Mouse (Mus musculus) c-Kit-negative CD71-positive TER-119-positive erythroid progenitor cells, embryonic 14.5 days (primary cell): Measurements from ENCODE around the gene Adam22.
A peak's percentile ranks its signal among the peaks of the same experiment; 100 is the strongest.

Source experiments
- DNase-seq: peaks from one replicate; pipeline ENCODE4 v3.0.0-alpha.2; 2013; ENCODE audit warnings: low read depth, low spot score

Adam22 gene

GRCm38 (mm10) chr5:8180646-8181045 is 187.3 kb downstream of the Adam22 start:
- DNase-seq = no peak

GRCm38 (mm10) chr5:8178111-8178510 is 189.8 kb downstream of the Adam22 start:
- no peak for DNase-seq

DNA sequence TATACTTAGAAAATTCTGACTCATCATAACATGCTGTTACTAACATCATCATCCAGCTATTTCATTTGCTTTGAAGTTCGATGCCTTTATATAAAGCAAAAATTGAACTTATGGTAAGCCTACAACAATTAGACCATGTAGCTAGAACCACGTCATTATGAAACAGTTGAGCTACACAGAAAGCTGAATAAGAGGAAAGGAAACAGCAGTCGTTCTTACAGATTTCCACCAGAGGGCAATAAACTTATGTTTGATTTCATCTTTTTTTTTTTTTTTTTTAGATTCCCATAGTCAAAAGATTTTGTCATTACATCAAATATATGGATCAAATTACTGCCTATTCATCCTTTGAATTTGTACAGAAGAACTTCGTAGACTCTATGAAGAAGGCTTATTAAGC is 203.2 kb downstream of the Adam22 start:
- DNase-seq = no peak

- DNase-seq = no peak
These were observed 216.3 kb downstream of the Adam22 start for GRCm38 (mm10) chr5:8151645-8152044.

DNA sequence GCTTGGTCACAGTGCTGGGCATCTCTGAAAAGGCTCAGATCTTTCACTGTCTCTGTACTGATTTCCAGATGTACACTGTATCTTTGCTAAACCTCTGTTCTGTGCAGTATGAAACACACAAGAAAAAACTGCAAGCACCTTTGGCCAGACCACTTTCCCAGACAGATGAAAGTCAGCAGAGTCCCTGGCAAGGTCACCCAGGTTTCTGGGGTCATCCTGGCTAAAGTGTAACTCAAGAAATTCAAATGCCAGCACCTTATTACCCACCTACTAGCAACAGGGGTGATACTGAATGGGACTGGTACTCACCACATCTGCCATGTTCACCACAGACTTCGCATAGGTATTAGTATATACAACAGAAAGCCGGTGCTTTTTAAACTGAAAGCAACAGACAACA is 221.8 kb downstream of the Adam22 start:
- no peak for DNase-seq

GRCm38 (mm10) chr5:8145473-8145872 is 222.5 kb downstream of the Adam22 start:
- DNase-seq = no peak

- no peak for DNase-seq
These were observed 235.4 kb downstream of the Adam22 start for GRCm38 (mm10) chr5:8132546-8132945.

DNA sequence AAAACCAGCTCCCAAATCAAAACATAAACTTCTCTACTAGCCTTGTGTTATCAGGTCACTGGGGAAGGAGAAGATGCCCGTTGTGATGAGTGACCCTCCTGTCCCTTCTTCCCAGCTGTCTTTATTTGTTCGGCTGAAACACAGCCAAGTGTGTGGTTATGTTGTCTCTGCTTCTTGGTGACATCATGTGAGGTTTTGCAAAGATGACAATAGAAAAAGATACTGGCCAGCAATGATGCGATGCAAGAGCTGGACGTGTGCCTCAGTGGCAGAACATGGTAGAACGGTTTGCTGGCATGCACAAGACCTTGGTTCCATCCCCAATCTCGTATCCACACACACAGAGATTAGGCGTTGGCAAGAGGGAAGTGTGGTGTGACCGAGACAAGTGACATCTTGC is 236.0 kb downstream of the Adam22 start:
- DNase-seq = no peak

GRCm38 (mm10) chr5:8129750-8130149 is 238.2 kb downstream of the Adam22 start:
- DNase-seq = no peak

GRCm38 (mm10) chr5:8120926-8121325 is 247.0 kb downstream of the Adam22 start:
- no peak for DNase-seq

DNA sequence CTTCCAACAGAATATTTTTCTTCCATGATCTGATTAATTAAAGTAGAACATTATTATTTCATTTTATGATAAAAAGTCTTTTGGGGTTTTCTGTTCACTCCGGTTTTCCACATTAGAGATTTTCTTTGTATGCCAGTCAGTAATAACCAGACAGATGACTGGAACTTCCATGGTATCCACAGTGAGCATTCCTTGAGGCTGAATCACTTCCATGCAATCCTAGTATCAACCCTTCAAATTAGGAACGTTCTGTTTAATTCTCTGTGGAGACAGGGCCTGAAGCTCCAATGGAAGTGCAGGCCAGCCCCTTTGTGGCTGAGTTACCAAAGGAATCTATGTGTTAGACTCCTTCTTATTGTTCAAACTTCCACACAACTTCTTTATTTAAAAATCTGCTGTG is 247.9 kb downstream of the Adam22 start:
- DNase-seq = no peak

- DNase-seq = no peak
These were observed 251.3 kb downstream of the Adam22 start for GRCm38 (mm10) chr5:8116561-8117168.

DNA sequence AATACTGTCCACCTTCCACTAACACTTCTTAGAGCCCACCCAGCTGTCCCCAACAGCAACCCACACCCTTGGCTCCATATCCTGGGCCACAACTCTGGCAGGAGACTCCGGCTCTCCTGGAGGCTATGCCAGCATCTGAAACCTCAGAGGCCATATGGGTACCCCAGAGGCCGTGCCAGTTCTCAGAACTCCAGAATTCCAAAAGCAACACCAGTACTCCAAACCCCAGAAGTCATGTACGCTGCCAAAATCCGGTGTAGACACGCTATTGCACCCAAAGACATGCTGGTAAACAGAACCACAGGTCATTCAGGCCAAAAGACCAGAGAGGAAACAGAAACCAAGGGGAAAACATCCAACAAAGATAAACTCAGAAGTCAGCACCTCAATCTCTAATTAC is 255.7 kb downstream of the Adam22 start:
- DNase-seq = no peak

DNA sequence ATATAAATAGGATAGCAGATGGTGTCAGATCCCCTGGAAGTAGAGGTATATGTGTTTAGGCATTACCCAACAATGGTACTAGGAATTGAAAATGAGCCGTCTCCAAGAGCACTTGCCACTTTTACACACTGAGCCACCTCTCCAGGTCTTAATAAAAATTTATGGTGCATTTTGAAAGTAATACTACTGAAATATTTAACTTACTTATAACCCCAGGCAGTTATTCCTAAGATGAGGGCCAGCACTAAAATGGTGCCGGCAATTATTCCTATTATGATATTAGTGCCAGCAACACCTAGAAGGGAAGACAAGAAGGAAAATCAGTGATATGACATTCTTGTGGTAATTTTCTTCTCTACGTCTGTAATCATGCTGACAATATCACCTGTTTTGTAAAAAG is 256.3 kb downstream of the Adam22 start:
- DNase-seq = no peak

DNA sequence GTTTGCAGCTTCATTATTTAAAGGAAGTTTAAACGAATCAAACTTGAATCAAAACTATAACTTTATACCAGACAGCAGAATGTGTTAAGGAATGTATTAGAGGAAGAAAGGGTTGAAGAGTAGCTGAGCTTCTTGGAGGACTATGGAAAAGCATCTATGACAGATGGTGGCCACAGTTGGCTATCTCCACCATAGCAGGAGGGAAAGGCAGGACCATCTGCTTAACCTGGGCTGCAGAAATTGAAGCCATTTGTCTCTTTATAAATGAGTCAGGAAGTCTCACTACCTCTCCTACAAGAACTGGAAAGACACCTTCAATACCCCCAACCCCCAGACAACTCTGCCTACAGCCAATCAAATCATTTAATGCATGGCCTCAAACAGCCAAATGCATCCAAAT is 272.3 kb downstream of the Adam22 start:
- no peak for DNase-seq

DNA sequence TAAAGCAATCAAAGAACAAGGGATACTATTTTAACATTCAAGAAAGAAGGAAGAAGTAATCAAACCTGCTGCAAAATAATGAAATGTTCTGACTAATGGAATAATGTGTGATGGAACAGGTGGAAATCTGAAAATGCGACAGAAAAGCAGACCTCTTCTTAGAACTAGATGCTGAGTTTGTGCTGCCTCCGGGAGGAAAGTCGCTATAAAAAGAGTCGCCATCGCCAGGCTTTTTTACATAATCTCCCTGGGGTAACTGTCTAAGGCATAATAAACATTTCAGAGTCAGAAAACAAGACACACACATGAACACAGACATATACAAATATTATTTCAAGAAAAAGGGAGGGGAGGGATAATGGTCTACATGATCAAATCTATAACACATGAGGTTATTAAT is 273.0 kb downstream of the Adam22 start:
- DNase-seq = no peak

- no peak for DNase-seq
These were observed 279.8 kb downstream of the Adam22 start for GRCm38 (mm10) chr5:8088147-8088546.

- no peak for DNase-seq
These were observed 282.3 kb downstream of the Adam22 start for GRCm38 (mm10) chr5:8085661-8086060.

- no peak for DNase-seq
These were observed 285.0 kb downstream of the Adam22 start for GRCm38 (mm10) chr5:8082800-8083509.

DNA sequence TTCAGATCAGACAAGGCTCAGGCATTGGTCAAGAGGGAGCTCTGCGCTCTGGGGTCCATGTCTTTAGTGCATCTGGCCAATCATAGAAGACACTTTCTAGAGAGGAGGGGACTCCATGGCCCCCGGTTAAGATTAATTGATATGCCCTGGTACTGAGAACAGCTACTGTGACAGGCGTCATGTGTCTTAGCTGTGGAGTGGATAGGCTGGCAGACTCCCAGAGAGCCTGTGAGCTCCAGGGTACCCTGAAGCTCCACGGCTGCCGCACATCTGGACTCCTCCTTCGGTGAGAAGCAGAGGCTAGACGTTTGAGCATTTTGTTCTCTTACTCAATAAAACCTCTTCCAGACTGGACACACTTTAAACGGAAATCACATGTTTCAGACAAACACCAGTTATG is 290.5 kb downstream of the Adam22 start:
- no peak for DNase-seq

DNA sequence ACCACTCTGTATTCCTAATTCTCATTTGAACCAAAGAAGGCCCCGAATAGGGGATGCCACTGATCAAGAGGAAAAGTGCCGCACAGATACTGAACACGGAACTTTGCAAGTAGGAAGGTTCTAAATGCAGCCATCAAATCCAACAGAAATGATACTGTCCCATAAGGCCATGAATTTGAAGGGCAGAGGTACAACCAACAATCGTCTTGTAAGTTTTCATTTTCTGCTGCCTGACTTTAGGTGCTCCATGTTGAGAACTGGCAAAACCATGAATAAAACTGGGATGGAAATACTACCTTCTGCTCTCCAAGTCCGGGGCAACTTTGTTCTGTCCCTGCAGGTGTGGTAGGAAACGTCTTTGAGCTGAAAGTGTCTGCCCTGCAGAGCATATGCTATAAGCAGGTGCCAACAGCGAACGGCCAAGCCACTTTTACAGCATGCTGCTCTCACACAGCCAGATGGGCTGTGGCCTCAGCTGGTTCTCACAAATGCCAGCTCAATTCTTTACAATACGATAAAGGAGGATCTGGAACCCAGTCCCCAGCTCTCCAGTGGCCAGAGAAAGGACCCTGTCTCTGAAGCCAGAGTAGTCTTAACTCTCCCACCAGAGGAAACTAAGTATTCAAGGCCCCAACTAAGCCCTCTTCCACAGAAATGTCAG is 293.9 kb downstream of the Adam22 start:
- DNase-seq = no peak

- no peak for DNase-seq
These were observed 294.6 kb downstream of the Adam22 start for GRCm38 (mm10) chr5:8073406-8073805.

GRCm38 (mm10) chr5:8063207-8063606 is 304.8 kb downstream of the Adam22 start:
- peak; percentile 25 for DNase-seq
